Mouse (Mus musculus) CD4-positive naive resting alpha-beta T cell, adult 57 days (primary cell): Measurements from ENCODE around the gene Olfr728. TPM values are rescaled to one million over a fixed set of nuclear protein-coding genes. Genes with fewer than 3 reads are reported as not detected.

Experiments used
- total RNA-seq: library from RNA; stranded (reverse); gene quantifications from one replicate; pipeline ENCODE4 v1.2.4, GENCODE M21; 2023

Gene Olfr728
- total RNA-seq: not detected

GRCm38 (mm10) chr14:50142580-50142979, at the start of gene Olfr728:
Gene Olfr728, minus strand, starts transcription at chr14:50142680.

GRCm38 (mm10) chr14:50188098-50188497, 45.6 kb upstream of the Olfr728 start, which contains the start of gene Olfr730:
Gene Olfr730, minus strand, starts transcription at chr14:50188198.

GRCm38 (mm10) chr14:50152810-50153209, 10.3 kb upstream of the Olfr728 start, which contains the start of gene Olfr729:
Gene Olfr729, minus strand, starts transcription at chr14:50152910.

GRCm38 (mm10) chr14:50122886-50123285, 19.6 kb downstream of the Olfr728 start, which contains the start of gene Olfr727:
Gene Olfr727, plus strand, starts transcription at chr14:50123186.

GRCm38 (mm10) chr14:50090853-50091252, 51.6 kb downstream of the Olfr728 start, which contains the start of gene Olfr726:
Gene Olfr726, minus strand, starts transcription at chr14:50090953.

Other genes starting within 250 kb of the Olfr728 start
- not detected for gene Olfr722, start 240.7 kb downstream of the Olfr728 start, total RNA-seq
- gene Olfr723, start 210.9 kb downstream of the Olfr728 start, total RNA-seq: not detected
- gene Olfr724, start 179.4 kb downstream of the Olfr728 start, total RNA-seq: not detected
- not detected for gene Olfr725, start 102.3 kb downstream of the Olfr728 start, total RNA-seq
- gene Olfr726, start 51.7 kb downstream of the Olfr728 start, total RNA-seq: not detected
- gene Olfr727, start 19.5 kb downstream of the Olfr728 start, total RNA-seq: not detected
- gene Olfr729, start 10.2 kb upstream of the Olfr728 start, total RNA-seq: not detected
- gene Olfr730, start 45.5 kb upstream of the Olfr728 start, total RNA-seq: not detected
- gene Olfr731, start 99.2 kb upstream of the Olfr728 start, total RNA-seq: not detected
- not detected for gene Olfr732, start 141.5 kb upstream of the Olfr728 start, total RNA-seq
- gene Olfr733, start 158.8 kb upstream of the Olfr728 start, total RNA-seq: not detected
- gene Olfr734, start 184.1 kb upstream of the Olfr728 start, total RNA-seq: not detected
- not detected for gene Olfr735, start 206.2 kb upstream of the Olfr728 start, total RNA-seq
- 0.24 TPM for gene Tlr11, start 215.2 kb upstream of the Olfr728 start, total RNA-seq
- not detected for gene Olfr736, start 238.5 kb upstream of the Olfr728 start, total RNA-seq